Mouse (Mus musculus): ENCODE measurements around the gene Olfr1312. TPM values are rescaled to one million over a fixed set of nuclear protein-coding genes. Genes with fewer than 3 reads are reported as not detected.
"Not testable (repeated sequence)": the region's sequence is repeated elsewhere in the genome, so short reads cannot be mapped to it uniquely, and the experiment has no call there.

The Olfr1312 gene
- not detected in 2 replicates for polyA plus RNA-seq (2015; fragmentation: Nextera tagmentation; extraction: Ambion mirVana)

GRCm38 (mm10) chr2:112050138-112050537 lies at the start of gene Olfr1312:
Olfr1312 (minus strand) TSS chr2:112050238.
- Histone ChIP-seq H3K9ac (ENCODE audit: low read depth, low read length) (no peak within 1 kb of the TSS), H3K4me3 (ENCODE audit: low read depth, low read length) (no peak within 1 kb of the TSS), H3K9me3 (ENCODE audit: control insufficient read depth) (no peaks in the 10 kb centered on the region), H3K4me2 (replicated peaks; ENCODE audit: low read depth) (no peak within 1 kb of the TSS), H3K36me3 (ENCODE audit: control insufficient read depth, insufficient read depth) (no peaks in the 10 kb centered on the region), H3K4me1 (replicated peaks; ENCODE audit: control insufficient read depth, insufficient read depth, low read length) (no peaks in the 10 kb centered on the region), H3K27ac (ENCODE audit: low read depth, low read length) (no peak within 1 kb of the TSS), H3K27me3 (replicated peaks; ENCODE audit: control insufficient read depth, insufficient read depth, low read length) (no peaks in the 10 kb centered on the region)
- no peak for ATAC-seq
- WGBS: 33% methylated on average over 1 of the region's 1 CpGs
- no peak for TF ChIP-seq CTCF (IDR thresholded peaks at IDR 0.05; ENCODE audit: low read depth)

- Histone ChIP-seq H3K27me3 (replicated peaks; ENCODE audit: control insufficient read depth, insufficient read depth, low read length) (no peaks in the 10 kb centered on the region), H3K4me1 (replicated peaks; ENCODE audit: control insufficient read depth, insufficient read depth, low read length) (no peaks in the 10 kb centered on the region), H3K4me3 (ENCODE audit: low read depth, low read length) (no peak within 1 kb of the TSS), H3K9me3 (ENCODE audit: control insufficient read depth) (no peaks in the 10 kb centered on the region), H3K36me3 (ENCODE audit: control insufficient read depth, insufficient read depth) (no peaks in the 10 kb centered on the region), H3K4me2 (replicated peaks; ENCODE audit: low read depth) (no peak within 1 kb of the TSS), H3K27ac (ENCODE audit: low read depth, low read length) (no peak within 1 kb of the TSS), H3K9ac (ENCODE audit: low read depth, low read length) (no peak within 1 kb of the TSS)
- ATAC-seq: no peak
- TF ChIP-seq CTCF (IDR thresholded peaks at IDR 0.05; ENCODE audit: low read depth): no peak
These were observed 46.6 kb upstream of the Olfr1312 start, which contains the start of gene Olfr1314 for GRCm38 (mm10) chr2:112096681-112097080. Olfr1314 (minus strand) TSS chr2:112096781.

- Histone ChIP-seq H3K9ac (ENCODE audit: low read depth, low read length) (no peak within 1 kb of the TSS), H3K4me3 (ENCODE audit: low read depth, low read length) (no peak within 1 kb of the TSS), H3K27ac (ENCODE audit: low read depth, low read length) (no peak within 1 kb of the TSS), H3K36me3 (ENCODE audit: control insufficient read depth, insufficient read depth) (no peaks in the 10 kb centered on the region), H3K4me2 (replicated peaks; ENCODE audit: low read depth) (no peak within 1 kb of the TSS), H3K27me3 (replicated peaks; ENCODE audit: control insufficient read depth, insufficient read depth, low read length) (no peaks in the 10 kb centered on the region), H3K4me1 (replicated peaks; ENCODE audit: control insufficient read depth, insufficient read depth, low read length) (no peaks in the 10 kb centered on the region), H3K9me3 (ENCODE audit: control insufficient read depth) (no peaks in the 10 kb centered on the region)
- no peak for TF ChIP-seq CTCF (IDR thresholded peaks at IDR 0.05; ENCODE audit: low read depth)
- ATAC-seq: no peak
These were observed 27.7 kb upstream of the Olfr1312 start, which contains the start of gene Olfr1313 for GRCm38 (mm10) chr2:112077743-112078142. Olfr1313 (minus strand) TSS chr2:112077843.

- H3K4me1 ChIP-seq (replicated peaks; ENCODE audit: control insufficient read depth, insufficient read depth, low read length); H3K27me3 ChIP-seq (replicated peaks; ENCODE audit: control insufficient read depth, insufficient read depth, low read length); H3K4me3 ChIP-seq (ENCODE audit: low read depth, low read length); H3K36me3 ChIP-seq (ENCODE audit: control insufficient read depth, insufficient read depth); H3K9ac ChIP-seq (ENCODE audit: low read depth, low read length); H3K27ac ChIP-seq (ENCODE audit: low read depth, low read length); H3K4me2 ChIP-seq (replicated peaks; ENCODE audit: low read depth); H3K9me3 ChIP-seq (ENCODE audit: control insufficient read depth); ATAC-seq: not testable (repeated sequence)
- WGBS: 41% methylated on average over 6 of the region's 6 CpGs
These were observed 23.1 kb downstream of the Olfr1312 start for GRCm38 (mm10) chr2:112026971-112027370.

GRCm38 (mm10) chr2:112024312-112024711 lies 25.7 kb downstream of the Olfr1312 start, which contains the start of gene Olfr1311:
Olfr1311 (minus strand) TSS chr2:112024412.
- no peak for TF ChIP-seq CTCF (IDR thresholded peaks at IDR 0.05; ENCODE audit: low read depth)
- ATAC-seq: no peak
- Histone ChIP-seq H3K9me3 (ENCODE audit: control insufficient read depth) (no peaks in the 10 kb centered on the region), H3K4me1 (replicated peaks; ENCODE audit: control insufficient read depth, insufficient read depth, low read length) (no peaks in the 10 kb centered on the region), H3K27ac (ENCODE audit: low read depth, low read length) (no peak within 1 kb of the TSS), H3K36me3 (ENCODE audit: control insufficient read depth, insufficient read depth) (no peaks in the 10 kb centered on the region), H3K27me3 (replicated peaks; ENCODE audit: control insufficient read depth, insufficient read depth, low read length) (no peaks in the 10 kb centered on the region), H3K4me2 (replicated peaks; ENCODE audit: low read depth) (no peak within 1 kb of the TSS), H3K9ac (ENCODE audit: low read depth, low read length) (no peak within 1 kb of the TSS), H3K4me3 (ENCODE audit: low read depth, low read length) (no peak within 1 kb of the TSS)
- 89% methylated on average over 2 of the region's 2 CpGs for WGBS

GRCm38 (mm10) chr2:112014900-112015299 lies 35.1 kb downstream of the Olfr1312 start:
- Histone ChIP-seq H3K9me3 (ENCODE audit: control insufficient read depth) (no peaks in the 10 kb centered on the region), H3K4me1 (replicated peaks; ENCODE audit: control insufficient read depth, insufficient read depth, low read length) (no peaks in the 10 kb centered on the region), H3K4me2 (replicated peaks; ENCODE audit: low read depth) (no peak overlapping the region), H3K36me3 (ENCODE audit: control insufficient read depth, insufficient read depth) (no peaks in the 10 kb centered on the region), H3K27me3 (replicated peaks; ENCODE audit: control insufficient read depth, insufficient read depth, low read length) (no peaks in the 10 kb centered on the region), H3K4me3 (ENCODE audit: low read depth, low read length) (no peak overlapping the region), H3K27ac (ENCODE audit: low read depth, low read length) (no peak overlapping the region), H3K9ac (ENCODE audit: low read depth, low read length) (no peak overlapping the region)
- TF ChIP-seq CTCF (IDR thresholded peaks at IDR 0.05; ENCODE audit: low read depth): no peak
- no peak for ATAC-seq
- WGBS: 76% methylated on average over 3 of the region's 3 CpGs

GRCm38 (mm10) chr2:112012608-112013007 lies 37.4 kb downstream of the Olfr1312 start, which contains the start of gene Olfr1310:
Olfr1310 (minus strand) TSS chr2:112012708.
- Histone ChIP-seq H3K9ac (ENCODE audit: low read depth, low read length) (no peak within 1 kb of the TSS), H3K4me3 (ENCODE audit: low read depth, low read length) (no peak within 1 kb of the TSS), H3K36me3 (ENCODE audit: control insufficient read depth, insufficient read depth) (no peaks in the 10 kb centered on the region), H3K27ac (ENCODE audit: low read depth, low read length) (no peak within 1 kb of the TSS), H3K9me3 (ENCODE audit: control insufficient read depth) (no peaks in the 10 kb centered on the region), H3K4me2 (replicated peaks; ENCODE audit: low read depth) (no peak within 1 kb of the TSS), H3K4me1 (replicated peaks; ENCODE audit: control insufficient read depth, insufficient read depth, low read length) (no peaks in the 10 kb centered on the region), H3K27me3 (replicated peaks; ENCODE audit: control insufficient read depth, insufficient read depth, low read length) (no peaks in the 10 kb centered on the region)
- no peak for ATAC-seq
- TF ChIP-seq CTCF (IDR thresholded peaks at IDR 0.05; ENCODE audit: low read depth): no peak
